Mouse (Mus musculus): ENCODE data around the gene Gtf3a. TPM values are rescaled to one million over a fixed set of nuclear protein-coding genes. Genes with fewer than 3 reads are reported as not detected.
A peak's percentile ranks its signal among the peaks of the same experiment; 100 is the strongest.
"Not testable (repeated sequence)": the region's sequence is repeated elsewhere in the genome, so short reads cannot be mapped to it uniquely, and the experiment has no call there.

Gene Gtf3a
- 10 to 100 TPM; 18.8 to 22.1 TPM for total RNA-seq (2021)

DNA sequence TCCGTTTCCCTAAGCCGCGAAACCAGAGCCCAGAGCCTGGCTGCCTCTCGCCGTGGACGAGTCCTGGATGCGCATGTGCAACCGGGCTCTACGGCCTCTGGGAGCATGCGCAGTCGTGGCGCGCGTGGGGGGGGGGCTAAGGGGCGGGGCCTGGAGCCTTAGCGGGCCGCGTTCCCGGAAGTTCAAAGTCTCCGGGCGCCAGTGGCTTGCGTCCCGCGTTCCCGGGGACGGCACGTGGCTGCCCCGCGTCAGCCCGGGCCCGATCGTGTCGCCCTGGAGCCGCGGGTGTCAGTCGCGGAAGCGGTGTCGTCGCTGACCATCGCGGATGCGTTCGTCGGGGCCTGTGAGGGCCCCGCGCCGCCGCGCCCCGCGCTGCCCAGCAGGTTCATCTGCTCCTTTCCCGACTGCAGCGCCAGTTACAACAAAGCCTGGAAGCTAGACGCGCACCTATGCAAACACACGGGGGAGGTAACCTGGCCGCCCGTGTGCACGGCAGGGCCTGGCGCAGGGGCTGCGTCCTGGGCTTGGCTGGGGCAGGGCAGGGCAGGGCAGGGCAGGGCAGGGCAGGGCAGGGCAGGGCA lies at the start of gene Gtf3a:
Gene Gtf3a, plus strand, starts transcription at position 150 of the 581 bp plus-strand sequence.
- intact Hi-C loops (cut with DNase I), result loop anchor here (1.0 kb wide), 1 partner anchor 15 kb away; the partner anchor contains the start of gene Mtif3
- peak; percentile 51 for DNase-seq (ENCODE audit: low spot score)

DNA sequence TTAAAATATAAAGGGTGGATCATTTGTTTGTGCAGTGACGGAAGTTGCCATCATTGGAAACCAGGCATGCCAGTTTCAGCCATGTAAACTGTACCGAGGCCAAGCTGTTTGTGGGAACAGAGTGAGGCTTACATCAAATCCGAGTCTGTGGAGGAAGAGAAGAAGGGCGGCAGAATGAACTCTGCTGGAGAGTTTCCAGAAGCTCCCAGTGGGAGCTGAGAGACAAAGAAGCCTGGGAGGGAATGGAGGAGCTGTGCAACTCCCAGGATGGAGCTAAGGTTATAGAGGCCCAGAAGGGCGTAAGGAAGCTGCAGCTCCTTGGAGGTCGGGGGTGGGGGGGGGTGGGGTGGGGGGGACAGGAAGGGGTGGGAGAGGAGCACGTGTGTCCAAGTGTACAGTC lies 48.1 kb upstream of the Gtf3a start:
- intact Hi-C loops (cut with DNase I), result no loop called here
- DNase-seq (ENCODE audit: low spot score), result no peak

DNA sequence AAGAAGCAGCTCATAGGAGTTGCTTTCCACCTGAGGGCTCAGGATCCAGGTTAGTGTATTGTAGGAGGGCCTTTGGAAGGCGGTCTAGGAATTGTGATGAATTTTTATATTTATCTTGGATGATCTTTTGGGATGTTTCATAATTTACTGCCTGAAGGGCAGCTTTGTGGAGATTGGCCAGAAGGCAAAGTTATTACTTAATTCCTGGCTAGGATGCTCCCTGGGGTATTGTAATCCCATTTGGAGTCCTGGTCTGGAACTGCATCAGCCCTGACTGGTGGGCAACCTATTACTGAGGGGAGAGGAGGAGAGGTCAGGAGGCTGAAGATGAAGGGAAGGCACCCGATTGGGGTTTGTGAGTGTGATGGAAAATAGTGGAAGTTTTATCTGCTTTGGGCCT lies 47.0 kb upstream of the Gtf3a start:
- DNase-seq (ENCODE audit: low spot score), result no peak
- intact Hi-C loops (cut with DNase I), result no loop called here

DNA sequence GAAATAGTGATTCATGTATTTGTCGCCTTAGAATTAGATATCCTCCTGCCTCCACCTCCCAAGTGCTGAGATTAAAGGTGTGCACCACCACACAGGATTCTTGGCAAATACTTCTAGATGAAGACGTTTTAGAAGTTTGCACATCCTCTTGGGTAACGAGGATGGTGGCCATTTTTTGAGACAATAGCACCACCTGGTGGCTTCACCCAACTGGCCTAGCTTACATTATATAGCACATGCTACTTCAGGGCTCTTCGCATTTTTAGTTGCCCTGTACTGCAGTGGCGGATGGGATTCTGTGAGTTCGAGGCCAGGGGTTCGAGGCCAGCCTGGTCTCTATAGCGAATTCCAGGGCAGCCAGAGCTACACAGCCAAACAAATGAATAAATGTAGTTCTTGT lies 44.1 kb upstream of the Gtf3a start:
- peak; percentile 25 for DNase-seq (ENCODE audit: low spot score)
- intact Hi-C loops (cut with DNase I), result loop anchor here (1.0 kb wide), 2 partner anchors 198 to 229 kb away; no protein-coding TSS in a partner anchor

DNA sequence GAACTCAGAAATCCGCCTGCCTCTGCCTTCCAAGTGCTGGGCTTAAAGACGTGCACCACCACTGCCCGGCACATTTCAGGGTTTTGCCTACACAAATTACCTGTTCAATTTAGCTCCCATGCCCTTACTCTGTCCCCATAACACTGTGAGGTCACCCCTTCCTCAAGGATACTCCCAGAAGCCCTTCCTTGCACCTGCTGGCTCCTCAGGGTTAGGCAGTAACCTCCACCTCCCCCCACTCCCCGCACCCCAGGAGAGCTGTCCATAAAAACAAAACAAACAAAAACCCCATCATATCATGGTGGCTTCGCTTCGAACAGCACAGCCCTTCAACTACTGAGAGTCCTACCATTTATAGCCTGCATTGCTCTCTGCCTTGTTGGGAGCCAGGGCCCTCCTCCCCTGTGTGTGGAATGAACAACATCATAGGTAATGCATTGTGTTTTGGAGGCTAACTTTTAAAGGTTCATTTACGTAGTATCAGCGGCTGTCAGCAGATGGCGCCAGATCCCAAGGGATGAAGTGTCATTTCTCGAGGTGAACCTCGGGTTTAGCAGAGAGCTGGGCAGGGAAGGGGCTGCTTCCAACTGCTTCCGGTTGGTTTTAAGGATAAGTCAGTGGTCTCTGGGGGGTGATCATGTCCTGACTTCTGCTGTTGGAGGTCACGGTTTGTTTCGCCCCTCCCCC lies 42.8 kb upstream of the Gtf3a start:
- DNase-seq (ENCODE audit: low spot score), result no peak
- intact Hi-C loops (cut with DNase I), result loop anchor here (2.0 kb wide), 1 partner anchor 413 kb away; no protein-coding TSS in a partner anchor

DNA sequence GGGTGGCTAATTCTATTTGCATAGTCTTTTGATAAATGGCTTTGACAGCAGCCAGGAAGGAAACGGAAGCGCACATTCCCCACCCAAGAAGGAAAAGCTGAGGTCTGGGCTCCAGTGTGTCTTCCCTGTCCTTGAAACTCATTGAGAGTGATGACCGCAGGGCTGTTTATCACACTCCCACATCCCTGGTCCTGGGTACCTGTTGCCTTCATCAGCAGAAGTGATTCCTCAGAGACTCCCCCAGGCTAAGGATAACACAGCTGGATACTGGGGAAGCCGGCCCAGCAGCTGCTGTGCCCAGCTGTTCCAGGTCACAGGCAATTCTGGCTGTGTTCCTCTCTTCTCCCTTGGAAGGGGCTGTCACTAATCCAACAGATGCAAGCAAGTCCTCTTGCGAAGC lies 40.9 kb upstream of the Gtf3a start:
- DNase-seq (ENCODE audit: low spot score), result no peak
- intact Hi-C loops (cut with DNase I), result loop anchor here (2.0 kb wide), 1 partner anchor 411 kb away; no protein-coding TSS in a partner anchor

DNA sequence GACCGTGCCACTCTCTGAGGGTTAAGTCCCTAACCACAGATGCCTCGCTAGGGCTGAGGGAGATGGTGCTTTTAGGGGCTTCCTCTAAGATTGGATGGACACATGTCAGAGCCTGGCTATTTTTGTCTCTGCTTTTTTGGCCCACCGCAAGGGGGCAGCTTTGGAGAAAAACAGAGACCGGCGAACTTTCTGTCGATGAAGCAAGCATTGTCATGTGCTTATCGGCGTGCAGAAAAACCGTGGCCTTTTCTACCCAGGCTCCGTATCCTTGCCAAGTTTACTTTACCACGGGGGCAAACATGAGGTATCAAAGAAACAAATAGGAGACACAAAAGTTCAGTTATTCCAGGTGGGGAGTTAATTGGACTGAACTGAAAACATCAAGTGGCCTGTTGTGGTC lies 39.8 kb upstream of the Gtf3a start:
- DNase-seq (ENCODE audit: low spot score), result no peak
- intact Hi-C loops (cut with DNase I), result no loop called here

DNA sequence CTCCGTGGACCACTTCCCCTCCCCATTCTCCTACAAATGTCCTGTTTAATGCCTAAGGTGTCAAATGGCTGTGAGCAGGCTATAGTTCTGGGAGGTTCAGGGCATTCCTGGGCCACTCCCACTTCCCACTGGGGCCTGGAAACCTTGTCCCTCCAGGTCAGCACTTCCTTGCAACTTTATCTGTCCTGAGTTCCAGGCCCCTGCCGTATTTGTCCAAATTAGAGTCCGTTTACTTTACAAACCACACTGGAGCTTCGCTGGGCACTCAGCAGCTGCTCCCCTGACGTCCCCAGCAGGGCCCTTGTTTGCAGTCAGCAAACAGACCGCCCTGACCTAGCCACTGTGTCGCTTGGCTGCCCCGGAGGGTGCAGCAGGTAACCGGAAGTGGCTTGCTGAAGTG lies 36.3 kb upstream of the Gtf3a start:
- intact Hi-C loops (cut with DNase I), result no loop called here
- DNase-seq (ENCODE audit: low spot score), result no peak

DNA sequence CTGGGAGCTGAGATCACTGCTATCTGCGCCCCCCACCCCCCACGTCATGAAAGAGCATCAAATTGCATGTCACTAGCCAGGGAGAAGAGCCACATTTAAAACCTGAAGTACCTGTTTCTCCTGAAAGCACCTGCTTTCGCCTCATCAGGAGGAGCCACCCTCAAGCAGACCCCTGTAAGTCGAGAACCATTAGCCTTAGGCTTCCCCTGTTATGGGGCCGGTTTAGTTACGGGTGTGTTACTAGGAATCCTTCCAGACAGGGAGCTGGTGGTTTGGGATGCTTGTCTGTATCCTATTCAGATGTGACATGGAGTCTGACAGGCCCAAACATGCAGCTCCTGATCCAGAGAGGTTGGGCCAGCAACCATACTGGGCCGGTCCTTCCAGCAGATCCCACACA lies 35.1 kb upstream of the Gtf3a start:
- intact Hi-C loops (cut with DNase I), result no loop called here

DNA sequence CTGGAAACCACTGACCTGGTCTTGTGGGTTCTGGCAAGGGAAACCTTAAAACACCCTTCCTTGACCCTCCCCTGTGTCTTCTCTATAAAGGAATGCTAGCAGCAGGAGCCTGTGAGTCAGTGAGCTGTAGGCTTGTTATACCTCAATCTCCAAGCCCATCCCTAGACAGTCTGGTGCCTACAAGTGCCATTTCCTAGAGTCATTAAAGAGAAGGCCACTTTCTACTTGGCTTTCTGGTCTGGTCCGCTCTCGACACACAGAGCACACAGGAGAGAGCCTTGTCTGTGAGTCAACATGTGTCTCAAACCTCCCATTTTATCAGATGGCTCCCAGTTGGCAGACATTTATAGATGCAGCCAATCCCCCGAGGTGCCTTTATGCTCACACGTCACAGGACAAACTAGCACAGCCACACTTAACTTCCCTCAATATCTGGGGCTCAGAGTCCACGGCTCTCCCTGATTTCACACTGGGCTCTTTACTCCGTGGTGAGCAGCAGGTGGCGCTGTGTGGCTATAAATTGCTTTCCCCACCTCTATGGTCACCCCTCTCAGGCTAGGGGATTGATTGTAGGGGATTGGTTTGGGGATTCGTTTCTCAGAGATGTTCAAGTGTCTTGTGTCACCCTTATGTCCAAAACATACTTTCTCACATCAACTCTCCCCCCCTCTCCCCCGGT lies 34.2 kb upstream of the Gtf3a start:
- intact Hi-C loops (cut with DNase I), result loop anchor here (1.0 to 2.0 kb wide), 2 partner anchors 313 to 405 kb away; no protein-coding TSS in a partner anchor
- DNase-seq (ENCODE audit: low spot score), result no peak

More for the DNA sequence above, 35.1 kb upstream of the Gtf3a start:
- DNase-seq (ENCODE audit: low spot score), result no peak

DNA sequence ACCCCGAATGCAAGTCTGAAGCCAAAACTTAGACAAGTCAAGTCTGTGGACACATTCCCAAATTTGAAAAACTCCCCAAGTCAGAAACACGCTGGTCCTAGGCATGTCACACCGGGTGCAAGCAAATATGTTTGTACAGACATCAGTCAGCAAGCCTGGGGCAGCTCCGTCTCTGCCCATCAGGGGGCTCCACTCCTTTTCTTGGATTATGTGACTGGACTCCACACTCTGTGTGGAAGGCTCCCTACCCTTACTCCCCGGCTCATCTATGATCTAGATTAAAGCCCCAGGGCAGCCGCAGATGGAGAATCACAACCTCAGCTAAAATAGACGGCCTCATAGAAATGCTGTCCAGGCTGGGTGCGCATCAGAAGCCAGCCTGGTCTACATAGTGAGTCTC lies 32.2 kb upstream of the Gtf3a start:
- no peak for DNase-seq (ENCODE audit: low spot score)
- intact Hi-C loops (cut with DNase I), result no loop called here

DNA sequence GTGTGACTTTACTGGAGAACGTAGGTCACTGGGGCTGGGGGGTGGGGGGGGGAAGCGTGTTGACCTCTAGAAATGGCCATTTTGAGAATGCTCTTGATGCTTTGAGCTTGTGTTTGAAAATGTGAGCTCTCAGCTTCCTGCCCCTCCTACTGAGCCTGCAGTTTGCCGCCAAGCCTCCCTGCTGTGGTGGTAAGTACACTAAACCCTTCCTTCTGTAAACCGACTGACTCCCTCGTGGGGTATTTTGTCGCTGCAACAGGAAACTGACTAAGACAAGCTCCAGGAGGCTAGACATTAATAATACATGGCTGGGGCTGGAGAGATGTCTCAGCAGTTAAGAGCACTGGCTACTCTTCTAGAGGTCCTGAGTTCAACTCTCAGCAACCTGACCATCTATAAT lies 31.7 kb upstream of the Gtf3a start:
- intact Hi-C loops (cut with DNase I), result no loop called here
- DNase-seq (ENCODE audit: low spot score), result no peak

DNA sequence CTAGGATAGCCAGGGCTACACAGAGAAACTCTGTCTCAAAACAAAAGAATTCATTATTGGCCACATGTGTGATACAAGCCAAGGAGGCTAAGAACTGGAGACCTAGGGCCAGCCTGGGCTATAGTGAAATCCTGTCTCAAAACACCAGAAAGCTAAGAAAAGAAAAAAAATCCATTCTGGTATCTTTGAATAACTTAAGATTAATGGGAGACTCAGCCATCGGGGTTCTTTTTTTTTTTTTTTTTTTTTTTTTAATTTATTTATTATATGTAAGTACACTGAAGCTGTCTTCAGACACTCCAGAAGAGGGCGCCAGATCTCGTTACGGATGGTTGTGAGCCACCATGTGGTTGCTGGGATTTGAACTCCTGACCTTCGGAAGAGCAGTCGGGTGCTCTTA lies 31.1 kb upstream of the Gtf3a start:
- intact Hi-C loops (cut with DNase I), result not testable (repeated sequence)

DNA sequence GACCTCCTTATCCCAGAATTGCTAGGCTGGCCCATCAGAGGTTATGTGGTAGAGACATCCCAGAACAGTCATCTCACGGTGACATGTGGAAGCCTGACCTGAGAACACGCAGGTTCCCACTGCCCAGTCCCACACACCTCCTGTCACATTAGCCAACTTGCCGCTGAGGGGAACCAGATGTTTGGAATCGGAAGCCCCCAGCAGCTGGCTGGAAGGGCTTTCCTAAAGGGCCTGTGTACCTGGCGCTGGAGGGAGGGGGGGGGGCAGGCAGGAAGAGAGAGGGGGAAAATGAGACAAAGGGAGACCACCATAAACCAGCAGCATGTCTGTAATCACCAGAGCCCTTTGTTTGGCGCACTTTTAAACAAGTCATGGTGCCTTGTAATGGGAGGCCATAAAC lies 28.6 kb upstream of the Gtf3a start:
- intact Hi-C loops (cut with DNase I), result no loop called here
- DNase-seq (ENCODE audit: low spot score), result no peak

More for the DNA sequence above, 31.1 kb upstream of the Gtf3a start:
- not testable (repeated sequence) for DNase-seq (ENCODE audit: low spot score)

DNA sequence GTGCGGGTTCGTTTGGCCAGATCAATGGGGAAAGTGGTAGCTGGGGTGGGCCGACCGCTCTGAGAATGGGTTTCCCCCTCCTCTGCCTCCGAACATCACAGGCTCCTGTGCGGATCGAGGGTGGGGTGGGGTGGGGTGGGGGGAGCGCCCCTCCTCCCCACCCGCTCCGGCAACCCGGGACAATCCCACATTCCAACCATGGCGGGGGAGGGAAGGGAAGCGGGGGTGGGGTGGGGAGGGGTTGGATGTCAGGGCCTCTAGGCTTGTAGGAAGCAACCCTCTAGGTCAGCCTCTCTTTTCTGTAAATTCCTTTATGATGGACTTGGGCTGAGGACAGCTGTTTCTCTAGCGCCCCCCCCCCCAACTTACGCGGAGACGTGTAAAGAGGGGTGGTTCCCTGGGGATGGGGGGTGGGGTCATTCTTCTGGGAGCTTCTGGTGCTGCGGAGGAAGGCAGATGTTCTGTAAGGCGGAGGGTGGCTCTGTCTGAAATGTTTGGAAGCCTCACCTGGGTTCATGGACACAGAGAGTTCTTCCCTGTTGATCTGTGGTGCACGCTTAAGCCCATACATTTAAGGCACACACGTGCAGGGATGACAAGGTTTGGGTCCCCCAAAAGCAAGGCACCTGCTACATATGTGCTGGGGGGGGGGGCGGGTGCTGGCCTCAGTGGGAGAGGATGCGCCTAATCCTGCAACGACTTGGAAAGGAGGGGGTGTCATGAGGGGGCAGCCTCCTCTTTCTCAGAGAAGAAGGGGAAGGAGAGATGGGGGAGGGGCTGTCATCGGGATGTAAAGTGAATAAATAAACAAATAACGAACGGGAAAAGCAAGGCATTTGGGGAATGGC lies 27.9 kb upstream of the Gtf3a start:
- DNase-seq (ENCODE audit: low spot score), result no peak

DNA sequence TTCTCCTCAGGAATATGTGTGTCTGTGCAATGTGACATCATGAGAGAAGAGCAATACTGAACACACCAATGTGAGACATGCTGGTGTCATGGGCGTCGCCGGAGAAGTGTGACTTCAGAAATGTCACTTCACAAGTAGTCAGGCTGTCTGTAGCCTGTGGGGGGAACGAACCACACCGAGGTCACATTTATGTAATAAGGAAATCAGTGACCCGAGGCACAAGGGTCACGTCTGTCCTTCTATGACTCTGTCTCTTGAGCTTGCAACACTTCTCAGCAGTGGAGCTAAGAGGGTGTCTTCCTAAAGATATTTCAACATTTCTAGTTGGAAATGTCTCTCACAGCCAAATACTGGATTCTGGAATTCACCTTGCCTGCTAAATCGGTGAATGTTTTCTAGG lies 27.2 kb upstream of the Gtf3a start:
- DNase-seq (ENCODE audit: low spot score), result no peak
- intact Hi-C loops (cut with DNase I), result no loop called here

More for the DNA sequence above, 27.9 kb upstream of the Gtf3a start:
- intact Hi-C loops (cut with DNase I), result no loop called here

DNA sequence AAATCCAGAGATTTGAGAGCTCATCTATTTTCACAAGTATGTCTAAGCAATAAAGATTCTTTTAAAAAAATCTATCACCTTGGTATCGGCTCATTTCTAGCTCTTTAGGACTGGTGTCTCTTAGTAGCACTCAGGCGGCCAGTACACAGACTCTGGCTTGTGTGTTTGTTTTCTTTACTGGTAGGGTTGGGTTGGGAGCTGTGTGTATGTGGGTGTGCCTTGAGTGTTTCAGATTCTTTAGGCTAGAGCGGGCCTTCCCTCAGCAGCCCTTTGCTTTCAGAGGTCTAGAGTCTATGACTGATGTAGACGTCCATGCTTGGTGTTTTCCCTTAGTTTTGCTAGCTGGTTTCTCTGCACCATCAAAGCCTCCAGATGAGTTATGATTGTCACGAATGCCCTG lies 24.9 kb upstream of the Gtf3a start:
- DNase-seq (ENCODE audit: low spot score), result no peak
- intact Hi-C loops (cut with DNase I), result no loop called here

DNA sequence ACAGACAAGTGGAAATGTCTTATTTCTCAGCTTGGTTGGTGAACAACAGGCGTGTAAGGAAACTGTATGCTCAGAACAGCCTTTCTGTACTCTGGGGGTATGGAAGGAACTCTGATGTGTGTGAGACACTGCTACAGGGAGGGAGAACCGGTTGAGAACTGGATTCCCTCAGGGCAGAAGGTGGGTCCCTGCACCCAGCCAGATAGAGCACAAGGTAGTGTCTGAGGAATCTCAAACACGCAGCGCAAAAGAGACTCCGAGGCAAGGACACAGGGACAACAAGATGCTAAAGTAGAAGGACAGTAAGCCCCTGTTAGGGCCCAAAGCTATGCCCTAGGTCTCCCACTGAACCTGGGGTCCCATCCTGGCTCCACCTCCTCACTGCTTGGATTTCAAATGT lies 21.8 kb upstream of the Gtf3a start:
- no peak for DNase-seq (ENCODE audit: low spot score)
- intact Hi-C loops (cut with DNase I), result no loop called here

DNA sequence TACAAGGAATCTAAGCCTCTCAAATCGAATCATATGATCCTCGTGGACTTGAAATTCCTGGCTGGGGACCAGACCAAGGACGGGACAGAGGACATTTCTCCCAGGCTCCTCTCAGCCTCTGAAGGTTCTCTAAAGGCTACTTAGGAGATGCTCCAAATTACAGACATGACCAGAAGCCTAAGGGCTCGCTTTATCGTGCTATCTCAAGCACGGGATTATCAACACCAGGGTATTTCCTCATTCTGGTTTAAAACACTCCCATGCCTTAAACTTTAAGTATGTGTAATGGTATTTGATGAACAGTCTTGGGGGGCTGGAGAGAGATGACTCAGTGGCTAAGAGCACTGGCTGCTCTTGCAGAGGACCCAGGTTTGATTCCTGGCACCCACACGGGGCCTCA lies 17.0 kb upstream of the Gtf3a start:
- no peak for DNase-seq (ENCODE audit: low spot score)
- intact Hi-C loops (cut with DNase I), result no loop called here

DNA sequence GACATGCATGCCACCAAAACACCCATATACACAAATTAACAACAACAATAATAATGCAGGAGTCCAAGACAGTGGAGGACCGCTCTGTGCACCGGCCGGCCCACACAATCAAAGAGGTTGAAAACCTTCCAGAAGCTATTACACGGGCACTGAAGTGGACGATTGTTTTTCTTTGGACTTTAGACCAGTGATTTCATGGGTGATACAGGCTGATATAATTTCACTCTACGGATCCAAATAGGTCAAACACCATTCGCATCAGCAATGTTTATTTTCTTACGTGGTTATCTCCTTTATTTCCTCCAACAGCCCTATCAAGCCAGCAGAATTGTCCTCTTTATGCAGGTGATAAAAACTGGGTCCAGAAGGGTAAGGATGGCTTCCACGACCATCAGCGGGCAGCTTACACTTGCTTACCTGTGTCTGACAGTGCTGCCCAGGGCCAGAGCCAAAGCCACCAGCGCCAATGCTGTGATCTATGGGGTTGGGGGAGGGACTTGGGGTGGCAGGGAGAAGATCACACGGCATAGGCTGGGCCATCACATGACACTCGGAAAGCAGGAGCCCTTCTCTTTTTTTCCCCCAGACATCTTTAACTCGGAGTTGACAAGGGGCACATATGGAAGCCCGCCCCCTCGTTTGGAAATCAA lies 16.4 kb upstream of the Gtf3a start:
- no peak for DNase-seq (ENCODE audit: low spot score)

More for the DNA sequence above, 16.4 kb upstream of the Gtf3a start:
- intact Hi-C loops (cut with DNase I), result no loop called here

Measured in heart, postnatal 25 days (tissue).